8 mouse cellular contexts compared by ENCODE assay signal in the genomic region with DNA sequence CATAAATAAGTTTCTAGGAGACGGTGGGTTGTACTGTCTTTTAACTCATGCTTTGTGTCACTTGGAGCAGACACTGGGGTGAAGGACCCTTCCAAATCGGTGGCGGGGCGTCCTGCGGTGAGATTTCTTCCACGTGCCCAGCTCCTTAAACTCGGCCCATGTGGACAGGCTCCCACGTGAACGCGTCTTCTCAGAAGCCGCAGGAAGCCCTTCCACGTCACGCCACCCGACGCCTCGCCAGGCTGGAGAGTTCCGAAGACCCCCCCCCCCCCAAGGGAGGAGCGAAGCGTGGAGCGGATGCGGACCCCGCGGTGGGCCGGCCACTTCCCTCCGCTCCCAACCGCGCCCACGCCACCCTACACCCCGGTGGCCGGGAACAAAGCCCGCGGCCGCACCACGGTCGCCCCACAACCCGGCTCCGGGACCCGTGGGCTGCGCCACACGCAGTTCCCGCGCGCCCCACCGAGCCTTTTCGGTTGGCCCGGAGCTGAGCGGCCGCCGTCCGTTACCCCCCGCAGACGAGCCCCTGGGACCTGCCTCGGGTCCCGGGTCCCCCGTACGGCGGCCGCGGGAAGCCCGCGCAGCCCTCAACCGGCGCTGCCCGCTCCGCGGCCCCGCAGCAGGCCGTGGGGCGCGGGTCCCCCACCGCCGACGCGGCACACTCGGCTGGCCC. TPM values are rescaled to one million over a fixed set of nuclear protein-coding genes. Genes with fewer than 3 reads are reported as not detected.
A peak's percentile ranks its signal among the peaks of the same experiment; 100 is the strongest.
DNase-seq lines count a peak whose midpoint lies in the region; ATAC-seq lines count a peak whose summit lies in the region.

No protein-coding gene starts in this region.

- H3K9ac ChIP-seq in hindbrain, embryonic 12.5 days, result peak overlapping the region; percentile 99

- H3K36me3 ChIP-seq in hindbrain, embryonic 12.5 days, result no peaks in the 10 kb centered on the region

- peaks cover 22% of the 10 kb centered on the region for H3K4me1 ChIP-seq in hindbrain, embryonic 12.5 days

- DNase-seq in ES-CJ7 (ENCODE audit: low read depth, low spot score), result peak; percentile 88
- peak; percentile 74 for DNase-seq in cerebellum, adult 11-12 months
- peak; percentile 74 for DNase-seq in frontal cortex, postnatal 10 days (ENCODE audit: low spot score in 2 of 2)
- DNase-seq in layer of hippocampus, postnatal 25 days (ENCODE audit: extremely low spot score in 1 of 2, low spot score in 1 of 2), result peak; percentile 44 to 53
- DNase-seq in lung, postnatal 10 days, result peak; percentile 88
- peak; percentile 51 for DNase-seq in ovary, postnatal 14 days (ENCODE audit: low spot score)
- peak; percentile 57 to 62 for DNase-seq in thymus, postnatal 10 days (ENCODE audit: low spot score in 2 of 2)

- H3K9me3 ChIP-seq in hindbrain, embryonic 12.5 days (replicated peaks), result no peaks in the 10 kb centered on the region

- WGBS in hindbrain, embryonic 12.5 days, result under 1% methylated on average over 68 of the region's 75 CpGs

- peak; percentile 46 for ATAC-seq in hindbrain, embryonic 12.5 days (ENCODE audit: low FRiP score)

- H3K4me2 ChIP-seq in hindbrain, embryonic 12.5 days (replicated peaks), result peak overlapping the region; percentile 59

- H3K4me3 ChIP-seq in hindbrain, embryonic 12.5 days, result peak overlapping the region; percentile 94

- no peaks in the 10 kb centered on the region for H3K27me3 ChIP-seq in hindbrain, embryonic 12.5 days

- peak overlapping the region; percentile 99 for H3K27ac ChIP-seq in hindbrain, embryonic 12.5 days

RNA-seq across cellular contexts. Expression of a gene that starts 39.9 kb away (rescaled TPM):
- polyA plus RNA-seq in hindbrain, embryonic 12.5 days (2016; fragmentation: Nextera tagmentation; extraction: Ambion mirVana), result 74.9 and 79.0 TPM in 2 replicates
- 100 to 1,000 TPM in 1 of 2 experiments, 10 to 100 TPM in 1; 97.3 to 107 TPM for total RNA-seq in layer of hippocampus, postnatal 25 days (2021)

Comparison
In these comparisons a context has a peak if more than half of its experiments do, and no peak if none do; other contexts are left out.
1. Peak in every context shown above with its lines: DNase-seq, ATAC-seq, H3K4me3 ChIP-seq and H3K27ac ChIP-seq.